Mouse (Mus musculus): ENCODE data around the gene Swsap1.

DNA sequence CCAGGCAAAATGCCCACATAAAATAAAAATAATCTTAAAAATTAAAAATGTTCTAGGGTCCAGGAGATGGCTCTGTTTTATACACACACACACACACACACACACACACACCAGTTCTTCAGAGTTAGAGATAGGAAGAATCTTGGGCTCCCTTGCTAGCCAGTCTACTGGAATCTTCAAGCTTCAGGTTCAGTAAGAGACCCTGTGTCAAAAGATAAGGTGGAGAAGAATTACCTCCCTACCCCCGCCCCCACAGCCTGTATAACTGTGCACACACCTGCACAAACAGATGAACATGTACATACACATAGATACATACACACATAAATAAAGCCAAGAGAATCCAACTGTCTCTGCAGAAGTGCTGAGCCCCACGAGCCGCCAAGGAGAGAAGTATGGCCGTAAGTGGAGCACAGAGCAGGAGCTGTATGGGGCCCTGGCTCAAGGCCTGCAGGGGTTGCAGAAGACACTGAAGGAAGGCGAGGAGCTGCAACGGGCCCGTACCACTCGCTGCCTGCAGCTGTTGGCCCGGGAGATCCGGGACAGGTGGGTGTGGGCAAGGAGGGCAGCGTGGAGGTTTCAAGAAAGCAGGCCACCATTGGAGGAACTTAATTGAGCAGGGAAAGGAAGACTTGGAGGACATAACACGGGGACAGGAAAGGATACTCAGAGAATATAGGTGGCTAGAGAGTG lies 23.0 kb upstream of the Swsap1 start:
- TF ChIP-seq POLR2A (IDR thresholded peaks at IDR 0.05; ENCODE audit: borderline replicate concordance, control insufficient read depth, low read depth, low read length) (no peak), CTCF (IDR thresholded peaks at IDR 0.05; ENCODE audit: control insufficient read depth, insufficient read depth, low read length) (no peak)

Measured in bone marrow, adult 2 months (tissue).